Mouse (Mus musculus) bone marrow macrophage, adult 2 months (primary cell): ENCODE results near the gene Slc7a14. TPM values are rescaled to one million over a fixed set of nuclear protein-coding genes. Genes with fewer than 3 reads are reported as not detected.

Experiments used
- H3K27ac ChIP-seq: 2 replicates; pipeline ENCODE4 v1.5.1; 2012; ENCODE audit warnings: low read depth, low read length; ENCODE audit not compliant: insufficient read depth
- H3K4me1 ChIP-seq: 2 replicates; pipeline ENCODE4 v1.6.1; 2012; ENCODE audit warnings: low read length; ENCODE audit not compliant: control insufficient read depth, insufficient read depth
- H3K4me3 ChIP-seq: 2 replicates; pipeline ENCODE4 v1.5.1; 2012; ENCODE audit warnings: mild to moderate bottlenecking, low read length, moderate library complexity; ENCODE audit not compliant: insufficient read depth
- CTCF ChIP-seq: IDR thresholded peaks from 2 replicates; pipeline ENCODE4 v1.5.1; 2012; ENCODE audit warnings: low read depth, mild to moderate bottlenecking, low read length, moderate library complexity
- POLR2A ChIP-seq: IDR thresholded peaks from 2 replicates; pipeline ENCODE4 v1.6.1; 2012; ENCODE audit warnings: mild to moderate bottlenecking, low read depth, low read length, borderline replicate concordance
- polyA plus RNA-seq: library from polyadenylated mRNA; stranded (reverse); fragments of >200 nt; gene quantifications from 2 replicates; pipeline ENCODE4 v1.2.4, GENCODE M21; 2012; ENCODE audit not compliant: missing spikeins, insufficient read depth, insufficient read length

Gene Slc7a14
- polyA plus RNA-seq, 1 experiment = not detected

- no peak overlapping the region for H3K4me3 ChIP-seq
- TF ChIP-seq CTCF (no peak), POLR2A (no peak)
- H3K4me1 ChIP-seq = peaks cover 10% of the 10 kb centered on the region
- no peak overlapping the region for H3K27ac ChIP-seq
Observed at GRCm38 (mm10) chr3:31212205-31213038, 97.8 kb downstream of the Slc7a14 start.

GRCm38 (mm10) chr3:31209001-31209400 is 101.2 kb downstream of the Slc7a14 start:
- Histone ChIP-seq H3K27ac (no peak overlapping the region), H3K4me1 (peaks cover 4% of the 10 kb centered on the region), H3K4me3 (no peak overlapping the region)
- TF ChIP-seq CTCF (no peak), POLR2A (no peak)

- H3K4me3 ChIP-seq = no peak overlapping the region
- TF ChIP-seq CTCF = no peak
- H3K4me1 ChIP-seq = peaks cover 4% of the 10 kb centered on the region
- no peak overlapping the region for H3K27ac ChIP-seq
Observed at GRCm38 (mm10) chr3:31208458-31208994, 101.7 kb downstream of the Slc7a14 start.

DNA sequence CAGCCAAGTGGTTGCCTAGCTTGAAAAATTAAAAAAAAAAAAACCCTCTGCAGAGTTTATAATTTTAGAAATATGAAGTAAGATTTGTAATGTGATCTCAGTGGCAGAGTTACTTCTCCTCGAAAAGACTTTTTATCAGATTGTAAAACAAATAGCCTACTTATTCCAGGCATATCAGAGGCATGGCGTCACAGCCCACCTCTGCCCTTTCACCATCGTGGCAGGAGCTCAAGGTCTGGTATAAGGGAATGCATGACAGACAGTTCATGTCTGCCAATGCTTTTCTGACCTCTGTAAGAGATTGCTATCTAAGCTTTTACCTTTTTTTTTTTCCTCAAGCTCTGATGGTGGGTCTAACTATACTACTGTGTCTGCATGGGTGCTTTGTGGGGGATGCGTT is 102.1 kb downstream of the Slc7a14 start:
- no peak for TF ChIP-seq POLR2A
- TF ChIP-seq CTCF = no peak
- Histone ChIP-seq H3K27ac (no peak overlapping the region), H3K4me3 (no peak overlapping the region), H3K4me1 (peaks cover 4% of the 10 kb centered on the region)

GRCm38 (mm10) chr3:31205167-31205566 is 105.0 kb downstream of the Slc7a14 start:
- Histone ChIP-seq H3K4me3 (no peak overlapping the region), H3K27ac (no peak overlapping the region), H3K4me1 (peaks cover 4% of the 10 kb centered on the region)
- TF ChIP-seq CTCF = no peak
- no peak for TF ChIP-seq POLR2A

DNA sequence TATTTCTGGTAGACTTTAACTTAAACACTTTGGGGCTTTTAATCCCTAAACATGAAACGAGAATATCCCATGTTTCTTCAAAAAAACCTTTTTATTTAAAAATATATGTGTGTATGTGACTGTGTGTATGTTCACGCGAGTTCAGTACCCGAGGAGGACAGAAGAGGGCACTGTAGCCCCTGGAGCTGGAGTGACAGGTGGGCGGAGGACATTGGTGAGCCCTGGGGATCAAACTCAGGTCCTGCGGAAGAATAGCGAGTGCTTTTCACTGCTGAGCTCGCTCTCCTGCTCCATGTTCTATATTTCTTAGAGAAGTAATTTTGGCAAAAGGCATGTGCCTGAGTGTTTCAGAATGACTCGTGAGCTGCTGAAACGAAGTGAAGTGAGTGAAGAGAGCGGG is 106.2 kb downstream of the Slc7a14 start:
- TF ChIP-seq POLR2A (no peak), CTCF (no peak)
- Histone ChIP-seq H3K4me1 (peaks cover 4% of the 10 kb centered on the region), H3K27ac (no peak overlapping the region), H3K4me3 (no peak overlapping the region)

DNA sequence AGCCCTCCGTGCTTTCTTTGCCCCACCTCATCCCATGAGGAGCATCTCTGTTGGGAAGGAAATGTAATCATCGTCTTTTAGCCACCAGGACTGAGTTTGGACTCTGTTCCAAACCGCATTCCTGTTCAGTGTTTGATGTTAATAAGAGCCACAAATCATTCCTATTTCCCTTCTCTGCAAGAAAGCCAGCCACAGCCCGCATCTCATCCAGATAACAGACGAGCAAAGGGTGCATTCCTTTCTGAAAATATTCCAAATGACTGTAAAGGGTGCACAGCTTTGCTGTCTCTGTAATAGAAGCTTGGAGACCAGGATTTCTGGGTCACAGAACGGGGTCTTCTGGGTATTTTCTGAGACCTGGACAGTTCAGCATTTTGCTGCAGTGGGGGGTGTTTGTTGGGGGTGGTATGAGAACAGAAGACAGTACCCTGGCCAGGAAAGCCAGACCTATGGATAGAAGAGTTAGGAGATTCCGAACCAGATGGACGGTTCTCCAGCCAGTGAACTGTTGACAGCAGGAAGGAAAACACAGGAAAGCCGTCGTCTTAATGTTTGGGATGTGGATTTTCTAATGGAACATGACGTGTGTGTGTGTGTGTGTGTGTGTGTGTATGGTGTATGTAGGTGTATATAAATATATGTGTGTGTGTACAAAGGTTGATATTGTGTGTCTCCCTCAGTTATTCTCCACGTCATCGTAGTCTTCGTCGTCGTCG is 110.9 kb downstream of the Slc7a14 start:
- no peaks in the 10 kb centered on the region for H3K4me1 ChIP-seq
- H3K4me3 ChIP-seq = no peak overlapping the region
- no peak for TF ChIP-seq CTCF
- TF ChIP-seq POLR2A = no peak
- no peak overlapping the region for H3K27ac ChIP-seq

DNA sequence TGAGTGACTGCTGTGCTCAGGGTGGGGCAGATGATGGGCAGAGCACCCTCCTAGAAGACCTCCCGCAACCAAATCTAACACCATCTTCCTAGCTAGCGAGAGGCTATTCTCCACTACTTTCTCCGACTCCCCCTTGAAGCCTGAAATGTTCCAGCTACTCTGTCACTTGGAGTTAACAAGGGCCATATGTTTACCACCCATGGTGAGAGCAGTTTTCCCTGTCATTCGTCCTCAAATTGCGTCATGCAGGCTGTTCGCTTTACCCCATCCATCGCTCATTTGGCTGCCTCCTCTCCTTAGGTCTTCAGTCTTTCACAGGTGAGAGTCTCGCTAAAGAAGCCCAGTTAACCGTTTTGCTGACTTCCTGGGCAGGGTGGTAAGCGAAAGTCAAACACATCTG is 118.8 kb downstream of the Slc7a14 start:
- TF ChIP-seq POLR2A (no peak), CTCF (no peak)

GRCm38 (mm10) chr3:31190342-31190741 is 119.8 kb downstream of the Slc7a14 start:
- no peak overlapping the region for H3K4me3 ChIP-seq
- TF ChIP-seq CTCF (no peak), POLR2A (no peak)
- H3K27ac ChIP-seq = no peak overlapping the region
- no peaks in the 10 kb centered on the region for H3K4me1 ChIP-seq

More for the DNA sequence above, 118.8 kb downstream of the Slc7a14 start:
- Histone ChIP-seq H3K4me3 (no peak overlapping the region), H3K27ac (no peak overlapping the region), H3K4me1 (no peaks in the 10 kb centered on the region)

DNA sequence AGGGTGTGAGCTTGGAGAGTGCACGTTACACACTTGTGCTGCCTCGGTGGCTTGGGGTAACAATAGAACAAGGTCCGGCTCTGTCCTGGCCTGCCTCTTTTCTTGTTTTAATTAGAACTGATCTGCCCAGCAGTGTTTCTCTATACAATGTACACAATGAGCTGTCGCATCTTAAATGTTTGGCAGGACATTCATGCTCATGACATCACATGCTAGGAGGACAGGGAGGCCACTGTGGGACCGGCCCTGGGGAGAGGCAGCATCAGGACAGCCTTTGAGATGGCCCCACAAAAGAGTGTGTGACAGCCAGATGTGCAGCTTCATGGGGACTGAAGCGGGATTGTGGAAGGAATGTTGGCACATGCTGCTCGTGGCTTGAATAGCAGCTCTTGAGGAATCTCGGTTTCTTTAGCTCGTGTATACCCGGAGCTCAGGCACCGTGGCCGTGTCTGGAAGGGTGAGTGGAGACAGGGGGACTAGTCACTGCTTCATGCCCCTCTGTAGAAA is 143.8 kb downstream of the Slc7a14 start:
- Histone ChIP-seq H3K27ac (no peak overlapping the region), H3K4me3 (no peak overlapping the region), H3K4me1 (no peaks in the 10 kb centered on the region)
- no peak for TF ChIP-seq CTCF
- TF ChIP-seq POLR2A = no peak
